Mouse (Mus musculus) liver, embryonic 14.5 days (tissue): ENCODE data around the gene Vps16. TPM values are rescaled to one million over a fixed set of nuclear protein-coding genes. Genes with fewer than 3 reads are reported as not detected.

Experiments used
- ATAC-seq: fragments of 200-750 bp; cut with Nextera tagmentation; 2 replicates; pipeline ENCODE4 v1.8.0; 2017; ENCODE audit warnings: moderate number of reproducible peaks, mild to moderate bottlenecking, moderate library complexity; ENCODE audit not compliant: insufficient read depth
- DNase-seq, 3 experiments: peaks; one replicate each; pipeline ENCODE4 v3.0.0-alpha.2; 2012 to 2013; ENCODE audit warnings: low read depth in 3 of 3, low spot score in 3 of 3
- H3K27ac ChIP-seq: fragments of 300-500 bp; sonication (generic); 2 replicates; pipeline ENCODE4 v1.5.1; 2014; ENCODE audit warnings: moderate library complexity, mild to moderate bottlenecking, control low read depth, inconsistent platforms
- H3K27me3 ChIP-seq: fragments of 300-500 bp; sonication (generic); 2 replicates; pipeline ENCODE4 v1.6.1; 2014; ENCODE audit warnings: mild to moderate bottlenecking, low read length, moderate library complexity; ENCODE audit not compliant: control insufficient read depth, insufficient read depth
- H3K36me3 ChIP-seq: fragments of 300-500 bp; sonication (generic); replicated peaks from 2 replicates; pipeline ENCODE4 v1.6.1; 2014; ENCODE audit warnings: low read depth; ENCODE audit not compliant: control insufficient read depth, insufficient read depth
- H3K4me1 ChIP-seq, 2 experiments: fragments of 200-500 bp in 1 of 2; fragments of 300-500 bp in 1 of 2; sonication (generic) in 1 of 2; replicated peaks; 2 replicates each; pipeline ENCODE4 v1.6.1; 2012 to 2014; ENCODE audit warnings: antibody characterized with exemption in 1 of 2, inconsistent platforms in 1 of 2, low read length in 1 of 2; ENCODE audit not compliant: control insufficient read depth in 2 of 2, insufficient read depth in 2 of 2
- H3K4me2 ChIP-seq: fragments of 300-500 bp; sonication (generic); 2 replicates; pipeline ENCODE4 v1.6.1; 2014; ENCODE audit warnings: low read depth, mild to moderate bottlenecking, control low read depth, moderate library complexity
- H3K4me3 ChIP-seq, 2 experiments: fragments of 200-500 bp in 1 of 2; fragments of 300-500 bp in 1 of 2; sonication (generic) in 1 of 2; 2 replicates each; pipeline ENCODE4 v1.5.1; 2012 to 2014; ENCODE audit warnings: low read depth in 2 of 2, low read length in 2 of 2, mild to moderate bottlenecking in 2 of 2, control low read depth in 1 of 2, inconsistent platforms in 1 of 2, moderate library complexity in 1 of 2; ENCODE audit not compliant: insufficient read depth in 1 of 2
- H3K9ac ChIP-seq: fragments of 300-500 bp; sonication (generic); replicated peaks from 2 replicates; pipeline ENCODE4 v1.6.1; 2014; ENCODE audit warnings: mild to moderate bottlenecking, control low read depth, moderate library complexity
- H3K9me3 ChIP-seq: fragments of 300-500 bp; sonication (generic); 2 replicates; pipeline ENCODE4 v1.6.1; 2016; ENCODE audit warnings: low read length, mixed read lengths; ENCODE audit not compliant: control insufficient read depth
- CTCF ChIP-seq: IDR thresholded peaks from 2 replicates; pipeline ENCODE4 v1.5.1; 2016; ENCODE audit warnings: antibody characterized with exemption, low read depth, control low read depth
- EP300 ChIP-seq: IDR thresholded peaks from 2 replicates; pipeline ENCODE4 v1.6.1; 2016; ENCODE audit warnings: antibody characterized with exemption, low read depth
- WGBS: fragments of 180-500 bp; shearing (Covaris S2); extraction: QIAGEN DNeasy Blood & Tissue Kit; methylation state at CpG from one replicate; pipeline ENCODE4 v1.1.7; 2014; ENCODE audit not compliant: insufficient replicate concordance; 5-methylcytosine and 5-hydroxymethylcytosine counted together
- polyA plus RNA-seq, 2 experiments: library from polyadenylated mRNA; depleted of rRNA in 1 of 2; stranded (reverse) in 1 of 2; unstranded in 1 of 2; fragments of >200 nt; fragmentation: Nextera tagmentation in 1 of 2; extraction: Ambion mirVana in 1 of 2; gene quantifications; 2 replicates each; pipeline versions ENCODE4 v1.2.1 to v1.2.3; 2012 to 2014

Vps16 gene
- polyA plus RNA-seq, 2 experiments = 26.8 to 38.3 TPM

DNA sequence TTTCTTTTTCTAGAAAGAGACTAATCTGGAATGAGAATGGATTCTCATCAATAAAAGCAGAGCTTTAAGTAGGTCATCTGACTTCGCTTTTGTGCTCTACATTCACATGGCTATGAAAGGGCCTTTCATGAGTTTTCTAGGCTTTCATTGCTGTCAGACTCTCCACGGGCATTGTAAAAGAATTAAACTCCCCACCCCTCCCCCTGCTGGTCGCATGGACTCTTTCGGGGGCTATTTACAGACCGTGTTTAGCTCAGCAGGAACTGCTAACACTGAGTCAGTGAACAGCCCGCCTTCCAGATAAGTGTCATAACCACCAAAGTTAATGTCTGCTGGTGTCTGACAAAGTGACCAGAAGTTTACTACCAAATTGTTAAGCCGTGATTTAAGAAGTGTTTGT lies 67.4 kb downstream of the Vps16 start:
- no peak for ATAC-seq
- no peak overlapping the region for H3K4me3 ChIP-seq
- no peak for TF ChIP-seq CTCF
- TF ChIP-seq EP300 = no peak
- no peaks in the 10 kb centered on the region for H3K9me3 ChIP-seq
- 19% methylated on average over 7 of the region's 7 CpGs for WGBS
- no peaks in the 10 kb centered on the region for H3K27me3 ChIP-seq
- H3K4me1 ChIP-seq = peaks cover 10 to 20% of the 10 kb centered on the region in 2 experiments
- peak in 1 of 3 experiments; percentile 22 for DNase-seq
- no peak overlapping the region for H3K9ac ChIP-seq
- H3K4me2 ChIP-seq = no peak overlapping the region
- H3K27ac ChIP-seq = no peak overlapping the region
- H3K36me3 ChIP-seq = no peaks in the 10 kb centered on the region

Other genes starting within 250 kb of the Vps16 start
- gene Snrpb, start 244.9 kb upstream of the Vps16 start, polyA plus RNA-seq (2012; rRNA removed) = 168 and 185 TPM in 2 replicates
- gene Snrpb, start 244.9 kb upstream of the Vps16 start, polyA plus RNA-seq (2014; fragmentation: Nextera tagmentation; extraction: Ambion mirVana) = 292 and 318 TPM in 2 replicates
- gene Tmc2, start 229.1 kb upstream of the Vps16 start, polyA plus RNA-seq (2012; rRNA removed) = not detected in 2 replicates
- gene Tmc2, start 229.1 kb upstream of the Vps16 start, polyA plus RNA-seq (2014; fragmentation: Nextera tagmentation; extraction: Ambion mirVana) = not detected in 2 replicates
- gene Nop56, start 149.9 kb upstream of the Vps16 start, polyA plus RNA-seq (2012; rRNA removed) = 109 and 201 TPM in 2 replicates
- 181 and 182 TPM in 2 replicates for gene Nop56, start 149.9 kb upstream of the Vps16 start, polyA plus RNA-seq (2014; fragmentation: Nextera tagmentation; extraction: Ambion mirVana)
- gene Idh3b, start 139.8 kb upstream of the Vps16 start, polyA plus RNA-seq (2012; rRNA removed) = 71.8 and 104 TPM in 2 replicates
- gene Idh3b, start 139.8 kb upstream of the Vps16 start, polyA plus RNA-seq (2014; fragmentation: Nextera tagmentation; extraction: Ambion mirVana) = 95.1 and 105 TPM in 2 replicates
- gene Ebf4, start 129.2 kb upstream of the Vps16 start, polyA plus RNA-seq (2012; rRNA removed) = 0.32 and 0.37 TPM in 2 replicates
- gene Ebf4, start 129.2 kb upstream of the Vps16 start, polyA plus RNA-seq (2014; fragmentation: Nextera tagmentation; extraction: Ambion mirVana) = 0.05 TPM in 1 of 2 replicates, not detected in the other
- 1.3 and 2.3 TPM in 2 replicates for gene Cpxm1, start 26.8 kb upstream of the Vps16 start, polyA plus RNA-seq (2012; rRNA removed)
- gene Cpxm1, start 26.8 kb upstream of the Vps16 start, polyA plus RNA-seq (2014; fragmentation: Nextera tagmentation; extraction: Ambion mirVana) = 1.5 and 1.9 TPM in 2 replicates
- gene Gm28372, start 19.1 kb upstream of the Vps16 start, polyA plus RNA-seq (2012; rRNA removed) = not detected in 2 replicates
- gene Gm28372, start 19.1 kb upstream of the Vps16 start, polyA plus RNA-seq (2014; fragmentation: Nextera tagmentation; extraction: Ambion mirVana) = not detected in 2 replicates
- not detected in 2 replicates for gene 1700020A23Rik, start 19.1 kb upstream of the Vps16 start, polyA plus RNA-seq (2012; rRNA removed)
- not detected in 2 replicates for gene 1700020A23Rik, start 19.1 kb upstream of the Vps16 start, polyA plus RNA-seq (2014; fragmentation: Nextera tagmentation; extraction: Ambion mirVana)
- gene Tmem239, start 17.9 kb upstream of the Vps16 start, polyA plus RNA-seq (2012; rRNA removed) = not detected in 2 replicates
- not detected in 2 replicates for gene Tmem239, start 17.9 kb upstream of the Vps16 start, polyA plus RNA-seq (2014; fragmentation: Nextera tagmentation; extraction: Ambion mirVana)
- 5.6 and 6.7 TPM in 2 replicates for gene Pced1a, start 362 bp downstream of the Vps16 start, polyA plus RNA-seq (2012; rRNA removed)
- 2.1 and 3.3 TPM in 2 replicates for gene Pced1a, start 362 bp downstream of the Vps16 start, polyA plus RNA-seq (2014; fragmentation: Nextera tagmentation; extraction: Ambion mirVana)
- gene Ptpra, start 25.9 kb downstream of the Vps16 start, polyA plus RNA-seq (2012; rRNA removed) = 14.6 and 19.3 TPM in 2 replicates
- 29.6 and 33.6 TPM in 2 replicates for gene Ptpra, start 25.9 kb downstream of the Vps16 start, polyA plus RNA-seq (2014; fragmentation: Nextera tagmentation; extraction: Ambion mirVana)
- 22.9 and 24.8 TPM in 2 replicates for gene Mrps26, start 139.4 kb downstream of the Vps16 start, polyA plus RNA-seq (2012; rRNA removed)
- 48.3 and 48.4 TPM in 2 replicates for gene Mrps26, start 139.4 kb downstream of the Vps16 start, polyA plus RNA-seq (2014; fragmentation: Nextera tagmentation; extraction: Ambion mirVana)
- gene Oxt, start 151.8 kb downstream of the Vps16 start, polyA plus RNA-seq (2012; rRNA removed) = not detected in 2 replicates
- not detected in 2 replicates for gene Oxt, start 151.8 kb downstream of the Vps16 start, polyA plus RNA-seq (2014; fragmentation: Nextera tagmentation; extraction: Ambion mirVana)
- gene Avp, start 158.2 kb downstream of the Vps16 start, polyA plus RNA-seq (2012; rRNA removed) = not detected in 2 replicates
- not detected in 2 replicates for gene Avp, start 158.2 kb downstream of the Vps16 start, polyA plus RNA-seq (2014; fragmentation: Nextera tagmentation; extraction: Ambion mirVana)
- 2.8 and 3.6 TPM in 2 replicates for gene Fastkd5, start 205.7 kb downstream of the Vps16 start, polyA plus RNA-seq (2012; rRNA removed)
- gene Fastkd5, start 205.7 kb downstream of the Vps16 start, polyA plus RNA-seq (2014; fragmentation: Nextera tagmentation; extraction: Ambion mirVana) = 11.1 and 11.9 TPM in 2 replicates
- gene Ubox5, start 205.7 kb downstream of the Vps16 start, polyA plus RNA-seq (2012; rRNA removed) = 3.3 and 3.4 TPM in 2 replicates
- gene Ubox5, start 205.7 kb downstream of the Vps16 start, polyA plus RNA-seq (2014; fragmentation: Nextera tagmentation; extraction: Ambion mirVana) = 5.4 and 6.3 TPM in 2 replicates
- 2.1 and 2.7 TPM in 2 replicates for gene Lzts3, start 218.5 kb downstream of the Vps16 start, polyA plus RNA-seq (2012; rRNA removed)
- 0.27 and 0.42 TPM in 2 replicates for gene Lzts3, start 218.5 kb downstream of the Vps16 start, polyA plus RNA-seq (2014; fragmentation: Nextera tagmentation; extraction: Ambion mirVana)
- 12.8 and 27.9 TPM in 2 replicates for gene Ddrgk1, start 240.3 kb downstream of the Vps16 start, polyA plus RNA-seq (2012; rRNA removed)
- gene Ddrgk1, start 240.3 kb downstream of the Vps16 start, polyA plus RNA-seq (2014; fragmentation: Nextera tagmentation; extraction: Ambion mirVana) = 34.6 and 35.4 TPM in 2 replicates
- gene Itpa, start 243.3 kb downstream of the Vps16 start, polyA plus RNA-seq (2012; rRNA removed) = 35.0 and 35.7 TPM in 2 replicates
- 50.6 and 51.4 TPM in 2 replicates for gene Itpa, start 243.3 kb downstream of the Vps16 start, polyA plus RNA-seq (2014; fragmentation: Nextera tagmentation; extraction: Ambion mirVana)